Mouse (Mus musculus) MEL (cell line): ENCODE measurements around the gene Ppp1r1c. TPM values are rescaled to one million over a fixed set of nuclear protein-coding genes. Genes with fewer than 3 reads are reported as not detected.

Source experiments
- DNase-seq: peaks from one replicate; pipeline ENCODE4 v3.0.0; 2011; ENCODE audit warnings: low read depth, low spot score
- H3K27ac ChIP-seq: 2 replicates; pipeline ENCODE4 v1.5.1; 2012; ENCODE audit warnings: low read depth, mild to moderate bottlenecking, control low read depth, low read length, moderate library complexity; ENCODE audit not compliant: control insufficient read depth
- H3K27me3 ChIP-seq, 2 experiments: fragments of 150-350 bp in 1 of 2; sonication (generic) in 1 of 2; 2 replicates each; pipeline ENCODE4 v1.6.1; 2012; ENCODE audit warnings: low read length in 2 of 2, mild to moderate bottlenecking in 2 of 2, improper control_type of control experiment in 1 of 2, moderate library complexity in 1 of 2; ENCODE audit not compliant: insufficient read depth in 2 of 2, control insufficient read depth in 1 of 2
- H3K36me3 ChIP-seq, 2 experiments: 2 replicates each; pipeline ENCODE4 v1.6.1; 2012 to 2014; ENCODE audit warnings: low read length in 2 of 2, improper control_type of control experiment in 1 of 2, inconsistent platforms in 1 of 2, mild to moderate bottlenecking in 1 of 2; ENCODE audit not compliant: insufficient read depth in 2 of 2, control insufficient read depth in 1 of 2
- H3K4me1 ChIP-seq, 2 experiments: fragments of 150-350 bp in 1 of 2; sonication (generic) in 1 of 2; 2 replicates each; pipeline ENCODE4 v1.6.1; 2012; ENCODE audit warnings: low read length in 2 of 2, improper control_type of control experiment in 1 of 2, mild to moderate bottlenecking in 1 of 2; ENCODE audit not compliant: insufficient read depth in 2 of 2, control insufficient read depth in 1 of 2
- H3K4me3 ChIP-seq, 2 experiments: fragments of 150-350 bp in 1 of 2; sonication (generic) in 1 of 2; 2 replicates each; pipeline ENCODE4 v1.5.1; 2012; ENCODE audit warnings: low read depth in 2 of 2, low read length in 2 of 2, mild to moderate bottlenecking in 2 of 2, moderate library complexity in 2 of 2, control low read depth in 1 of 2, improper control_type of control experiment in 1 of 2; ENCODE audit not compliant: control insufficient read depth in 1 of 2, insufficient read depth in 1 of 2
- H3K79me2 ChIP-seq: 2 replicates; pipeline ENCODE4 v1.6.1; 2012; ENCODE audit warnings: mild to moderate bottlenecking, low read length, moderate library complexity; ENCODE audit not compliant: control insufficient read depth, poor library complexity, insufficient read depth
- H3K9ac ChIP-seq: 2 replicates; pipeline ENCODE4 v1.6.1; 2012; ENCODE audit warnings: low read depth, mild to moderate bottlenecking, control low read depth, low read length, moderate library complexity; ENCODE audit not compliant: control insufficient read depth, poor library complexity, severe bottlenecking
- H3K9me3 ChIP-seq: fragments of 150-350 bp; sonication (generic); replicated peaks from 2 replicates; pipeline ENCODE4 v1.6.1; 2012; ENCODE audit warnings: mild to moderate bottlenecking, low read length, improper control_type of control experiment, moderate library complexity; ENCODE audit not compliant: insufficient read depth
- BHLHE40 ChIP-seq: IDR thresholded peaks from 2 replicates; pipeline ENCODE4 v1.6.1; 2012; ENCODE audit warnings: low read depth, mild to moderate bottlenecking, inconsistent platforms, low read length, improper control_type of control experiment, borderline replicate concordance
- CHD2 ChIP-seq: IDR thresholded peaks from 2 replicates; pipeline ENCODE4 v1.6.1; 2011; ENCODE audit warnings: low read length, improper control_type of control experiment
- E2F4 ChIP-seq: IDR thresholded peaks from 2 replicates; pipeline ENCODE4 v1.6.1; 2011; ENCODE audit warnings: low read depth, low read length, improper control_type of control experiment, borderline replicate concordance
- ELF1 ChIP-seq: IDR thresholded peaks from 2 replicates; pipeline ENCODE4 v1.6.1; 2014; ENCODE audit warnings: low read depth, mild to moderate bottlenecking, inconsistent platforms, low read length, improper control_type of control experiment, moderate library complexity
- EP300 ChIP-seq, 2 experiments: IDR thresholded peaks; 2 replicates each; pipeline ENCODE4 v1.6.1; 2011; ENCODE audit warnings: improper control_type of control experiment in 2 of 2, low read length in 2 of 2, low read depth in 1 of 2, mild to moderate bottlenecking in 1 of 2
- GATA1 ChIP-seq: IDR thresholded peaks from 2 replicates; pipeline ENCODE4 v1.6.1; 2011; ENCODE audit warnings: low read depth, low read length, improper control_type of control experiment
- HCFC1 ChIP-seq: IDR thresholded peaks from 2 replicates; pipeline ENCODE4 v1.6.1; 2012; ENCODE audit warnings: low read depth, mild to moderate bottlenecking, inconsistent platforms, low read length, improper control_type of control experiment, moderate library complexity
- JUND ChIP-seq: IDR thresholded peaks from 2 replicates; pipeline ENCODE4 v1.6.1; 2011; ENCODE audit warnings: low read depth, mild to moderate bottlenecking, improper control_type of control experiment, low read length
- MAX ChIP-seq: IDR thresholded peaks from 2 replicates; pipeline ENCODE4 v1.6.1; 2011; ENCODE audit warnings: low read length, improper control_type of control experiment
- MAZ ChIP-seq: IDR thresholded peaks from 2 replicates; pipeline ENCODE4 v1.6.1; 2012; ENCODE audit warnings: low read depth, mild to moderate bottlenecking, inconsistent platforms, low read length, improper control_type of control experiment
- POLR2A ChIP-seq, 2 experiments: IDR thresholded peaks; 2 replicates each; pipeline ENCODE4 v1.6.1; 2011 to 2012; ENCODE audit warnings: low read length in 2 of 2, mild to moderate bottlenecking in 2 of 2, control low read depth in 1 of 2, improper control_type of control experiment in 1 of 2, low read depth in 1 of 2, moderate library complexity in 1 of 2; ENCODE audit not compliant: control insufficient read depth in 1 of 2, insufficient read depth in 1 of 2, poor library complexity in 1 of 2
- POLR2AphosphoS2 ChIP-seq: IDR thresholded peaks from 2 replicates; pipeline ENCODE4 v1.6.1; 2011; ENCODE audit warnings: low read length, improper control_type of control experiment
- POLR2AphosphoS5 ChIP-seq: IDR thresholded peaks from 2 replicates; pipeline ENCODE4 v1.6.1; 2012; ENCODE audit warnings: low read depth, borderline replicate concordance, mild to moderate bottlenecking, inconsistent platforms, low read length, moderate library complexity, mixed read lengths
- RCOR1 ChIP-seq: IDR thresholded peaks from 2 replicates; pipeline ENCODE4 v1.6.1; 2012; ENCODE audit warnings: low read depth, mild to moderate bottlenecking, inconsistent platforms, low read length, improper control_type of control experiment
- SIN3A ChIP-seq: IDR thresholded peaks from 2 replicates; pipeline ENCODE4 v1.6.1; 2012; ENCODE audit warnings: low read length, improper control_type of control experiment, inconsistent platforms
- TAL1 ChIP-seq: IDR thresholded peaks from 2 replicates; pipeline ENCODE4 v1.6.1; 2012; ENCODE audit warnings: mild to moderate bottlenecking, inconsistent platforms, low read length, moderate library complexity, mixed read lengths
- TBP ChIP-seq: IDR thresholded peaks from 2 replicates; pipeline ENCODE4 v1.8.0; 2011; ENCODE audit warnings: low read depth, low read length, improper control_type of control experiment
- UBTF ChIP-seq: IDR thresholded peaks from 2 replicates; pipeline ENCODE4 v1.6.1; 2012; ENCODE audit warnings: low read depth, mild to moderate bottlenecking, inconsistent platforms, low read length, improper control_type of control experiment, moderate library complexity, borderline replicate concordance; ENCODE audit not compliant: insufficient read depth
- USF1 ChIP-seq: IDR thresholded peaks from 2 replicates; pipeline ENCODE4 v1.6.1; 2014; ENCODE audit warnings: low read depth, mild to moderate bottlenecking, inconsistent platforms, low read length, improper control_type of control experiment, moderate library complexity
- USF2 ChIP-seq, 2 experiments: IDR thresholded peaks; 2 replicates each; pipeline ENCODE4 v1.6.1; 2011 to 2012; ENCODE audit warnings: improper control_type of control experiment in 2 of 2, low read length in 2 of 2, borderline replicate concordance in 1 of 2, inconsistent platforms in 1 of 2, low read depth in 1 of 2, mild to moderate bottlenecking in 1 of 2; ENCODE audit not compliant: insufficient read depth in 1 of 2
- ZC3H11A ChIP-seq: IDR thresholded peaks from 2 replicates; pipeline ENCODE4 v1.6.1; 2012; ENCODE audit warnings: low read depth, mild to moderate bottlenecking, inconsistent platforms, low read length, improper control_type of control experiment
- ZKSCAN1 ChIP-seq: IDR thresholded peaks from 2 replicates; pipeline ENCODE4 v1.6.1; 2012; ENCODE audit warnings: low read depth, mild to moderate bottlenecking, inconsistent platforms, low read length, improper control_type of control experiment, moderate library complexity
- polyA plus RNA-seq, 2 experiments: library from polyadenylated mRNA; stranded (reverse) in 1 of 2; unstranded in 1 of 2; fragments of >175 nt in 1 of 2; fragments of >200 nt in 1 of 2; gene quantifications; 2 replicates each; pipeline versions ENCODE4 v1.2.1 to v1.2.4; 2012; ENCODE audit warnings: low replicate concordance in 2 of 2, low read depth in 1 of 2; ENCODE audit not compliant: insufficient read length in 2 of 2, insufficient read depth in 1 of 2, missing spikeins in 1 of 2
- total RNA-seq: library from RNA; depleted of rRNA; stranded (reverse); fragments of 300-350 nt; gene quantifications from 2 replicates; pipeline ENCODE4 v1.2.3, GENCODE M21; 2012; rRNA removed

Ppp1r1c gene
- total RNA-seq (not detected in 2 replicates), polyA plus RNA-seq (not detected)

DNA sequence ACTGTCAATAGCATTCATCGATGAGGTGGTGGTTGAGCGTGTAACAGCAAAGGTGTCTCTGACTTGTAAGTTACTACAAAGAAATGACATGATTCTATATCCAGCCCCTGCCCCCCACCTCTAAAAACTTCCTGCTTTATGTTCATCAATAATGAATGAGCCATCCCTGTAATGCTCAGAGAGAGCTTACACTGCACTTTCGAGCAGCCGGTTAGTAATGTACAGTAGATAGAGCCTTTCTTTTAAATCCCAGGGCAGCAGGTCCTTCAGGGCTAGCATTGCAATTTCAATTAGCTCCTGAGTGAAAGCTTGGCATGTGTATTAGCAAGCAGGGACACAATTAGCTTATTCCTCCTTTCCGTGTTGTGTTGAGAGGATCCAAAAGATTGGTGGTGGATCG is at the start of gene Ppp1r1c:
TSS of gene Ppp1r1c (plus strand) at position 206 of the 400 bp plus-strand sequence.
- H3K4me3 ChIP-seq: no peak within 1 kb of the TSS
- no peaks in the 10 kb centered on the region for H3K27me3 ChIP-seq
- no peak within 1 kb of the TSS for H3K9ac ChIP-seq
- TF ChIP-seq JUND: no peak
- TF ChIP-seq, all 39 proteins: peak for 0
- Histone ChIP-seq H3K27ac (no peak within 1 kb of the TSS), H3K36me3 (no peaks in the 10 kb centered on the region), H3K9me3 (no peaks in the 10 kb centered on the region), H3K79me2 (no peaks in the 10 kb centered on the region), H3K4me1 (no peaks in the 10 kb centered on the region; a peak in 1 of 4 replicates)
- no peak for DNase-seq

DNA sequence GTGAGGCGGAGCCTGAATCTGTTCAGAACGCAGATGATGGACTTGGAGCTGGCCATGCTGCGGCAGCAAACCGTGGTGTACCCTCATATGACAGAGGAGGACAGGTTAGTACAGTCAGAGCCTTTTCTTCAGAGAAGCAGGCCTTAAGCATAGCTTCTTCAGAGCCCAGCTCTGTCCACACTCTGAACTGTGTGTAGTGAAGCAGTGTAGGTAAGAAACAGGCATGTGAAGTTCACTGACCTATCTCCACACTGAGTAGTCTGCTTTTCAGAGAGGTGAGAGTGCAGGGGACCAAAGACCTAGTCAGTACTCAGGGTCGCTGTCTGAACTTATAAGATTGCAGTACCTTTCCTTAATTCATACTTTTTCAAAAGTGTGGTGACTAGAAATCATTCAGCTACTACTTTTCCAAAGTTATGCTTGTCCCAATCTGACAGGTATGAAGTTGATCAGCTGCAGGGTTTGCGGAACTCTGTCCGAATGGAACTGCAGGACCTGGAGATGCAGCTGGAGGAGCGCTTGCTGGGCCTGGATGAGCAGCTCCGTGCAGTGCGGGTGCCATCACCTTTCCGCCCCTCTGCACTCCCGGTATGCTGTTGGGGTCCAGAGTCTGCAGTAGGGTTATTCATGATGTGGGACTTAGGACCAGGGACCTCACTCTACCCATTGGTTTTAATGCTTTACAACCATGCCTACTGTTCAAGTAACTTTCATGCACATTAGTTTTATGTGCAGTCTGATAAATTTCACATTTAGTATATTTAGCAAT is 47.0 kb upstream of the Ppp1r1c start:
- no peaks in the 10 kb centered on the region for H3K79me2 ChIP-seq
- no peak overlapping the region for H3K4me3 ChIP-seq
- no peak overlapping the region for H3K27ac ChIP-seq
- TF ChIP-seq POLR2A (IDR thresholded peaks at IDR 0.05; ENCODE audit: control insufficient read depth in 1 of 2, insufficient read depth in 1 of 2, low read depth in 1 of 2, low read length in 2 of 2, poor library complexity in 1 of 2): no peak
- no peak for TF ChIP-seq CHD2
- TF ChIP-seq UBTF: no peak
- TF ChIP-seq ELF1: no peak
- no peak for TF ChIP-seq SIN3A
- no peak for TF ChIP-seq MAX
- TF ChIP-seq USF1: no peak
- no peak for TF ChIP-seq USF2 (IDR thresholded peaks at IDR 0.05; ENCODE audit: borderline replicate concordance in 1 of 2, insufficient read depth in 1 of 2, low read depth in 1 of 2, low read length in 2 of 2)
- no peak for TF ChIP-seq ZKSCAN1
- TF ChIP-seq POLR2AphosphoS2: no peak
- H3K9me3 ChIP-seq: no peaks in the 10 kb centered on the region
- no peaks in the 10 kb centered on the region for H3K4me1 ChIP-seq
- no peak for DNase-seq
- no peaks in the 10 kb centered on the region for H3K27me3 ChIP-seq
- H3K36me3 ChIP-seq: peaks cover 0 to 12% of the 10 kb centered on the region in 2 experiments; a peak in 2 of 4 replicates
- H3K9ac ChIP-seq: no peak overlapping the region

DNA sequence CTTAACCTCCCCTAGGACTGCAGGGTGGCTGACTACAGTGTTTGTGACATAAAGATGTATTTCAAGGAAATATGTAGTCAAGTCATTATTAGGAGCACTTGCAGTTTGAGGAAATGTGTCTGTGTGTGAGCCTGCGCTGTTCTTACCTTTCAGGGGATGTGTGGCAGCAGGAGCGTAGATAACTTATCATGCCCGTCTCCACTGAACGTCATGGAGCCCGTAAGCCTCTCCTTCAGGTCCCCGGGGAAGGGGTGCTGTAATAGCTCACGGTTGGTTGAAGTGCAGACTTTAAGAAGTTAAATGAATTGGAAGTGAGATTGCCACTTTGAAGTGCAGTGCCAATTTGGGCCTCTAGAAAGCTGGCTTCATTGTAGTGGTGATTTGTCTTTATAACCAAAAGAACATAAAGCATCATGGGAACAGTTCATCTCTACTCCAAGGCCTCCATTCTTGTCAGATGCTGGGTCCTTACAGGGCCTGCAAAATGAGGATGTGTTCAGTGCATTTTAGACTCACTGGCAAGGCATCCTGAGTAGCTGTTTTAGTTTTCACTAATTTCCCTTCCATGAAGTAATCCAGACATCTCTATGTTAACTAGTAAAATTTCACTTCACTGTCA is 46.0 kb upstream of the Ppp1r1c start:
- H3K36me3 ChIP-seq: peaks cover 0 to 6% of the 10 kb centered on the region in 2 experiments; a peak in 2 of 4 replicates
- no peak overlapping the region for H3K4me3 ChIP-seq
- H3K27ac ChIP-seq: no peak overlapping the region
- H3K27me3 ChIP-seq: no peaks in the 10 kb centered on the region
- H3K4me1 ChIP-seq: no peaks in the 10 kb centered on the region
- DNase-seq: no peak
- no peak overlapping the region for H3K9ac ChIP-seq
- H3K79me2 ChIP-seq: no peaks in the 10 kb centered on the region
- H3K9me3 ChIP-seq: no peaks in the 10 kb centered on the region
- TF ChIP-seq MAZ: no peak
- TF ChIP-seq CHD2: no peak
- no peak for TF ChIP-seq RCOR1
- TF ChIP-seq ELF1: no peak
- no peak for TF ChIP-seq BHLHE40
- TF ChIP-seq HCFC1: no peak
- TF ChIP-seq GATA1: no peak
- no peak for TF ChIP-seq POLR2AphosphoS5
- no peak for TF ChIP-seq E2F4
- TF ChIP-seq MAX: no peak
- no peak for TF ChIP-seq SIN3A
- TF ChIP-seq EP300 (IDR thresholded peaks at IDR 0.05; ENCODE audit: low read depth in 1 of 2, low read length in 2 of 2): no peak
- no peak for TF ChIP-seq POLR2A (IDR thresholded peaks at IDR 0.05; ENCODE audit: control insufficient read depth in 1 of 2, insufficient read depth in 1 of 2, low read depth in 1 of 2, low read length in 2 of 2, poor library complexity in 1 of 2)
- no peak for TF ChIP-seq ZKSCAN1
- TF ChIP-seq ZC3H11A: no peak
- TF ChIP-seq TAL1: no peak
- no peak for TF ChIP-seq TBP
